Mouse (Mus musculus) cerebellum, adult 11-12 months (tissue): ENCODE results near the gene Ifit2.

ENCODE experiments used
- DNase-seq: peaks from one replicate; pipeline ENCODE4 v3.0.0; 2022

Gene Ifit2

GRCm38 (mm10) chr19:34550534-34551223 is at the start of gene Ifit2:
Ifit2 (plus strand) TSS chr19:34550694.
- peak; percentile 31 for DNase-seq

GRCm38 (mm10) chr19:34500763-34501162 is 49.7 kb upstream of the Ifit2 start:
- DNase-seq: peak; percentile 26

- no peak for DNase-seq
Observed at GRCm38 (mm10) chr19:34505161-34505721, 45.3 kb upstream of the Ifit2 start.

- DNase-seq: no peak
Observed at GRCm38 (mm10) chr19:34510717-34511116, 39.8 kb upstream of the Ifit2 start.

GRCm38 (mm10) chr19:34511528-34511927 is 39.0 kb upstream of the Ifit2 start:
- no peak for DNase-seq

- no peak for DNase-seq
Observed at GRCm38 (mm10) chr19:34515681-34516080, 34.8 kb upstream of the Ifit2 start.

GRCm38 (mm10) chr19:34516346-34516745 is 34.1 kb upstream of the Ifit2 start:
- DNase-seq: no peak

- no peak for DNase-seq
Observed at GRCm38 (mm10) chr19:34517197-34517596, 33.3 kb upstream of the Ifit2 start.

GRCm38 (mm10) chr19:34517812-34518594 is 32.5 kb upstream of the Ifit2 start:
- DNase-seq: no peak

- DNase-seq: no peak
Observed at GRCm38 (mm10) chr19:34518786-34519185, 31.7 kb upstream of the Ifit2 start.

- DNase-seq: no peak
Observed at GRCm38 (mm10) chr19:34519646-34520045, 30.8 kb upstream of the Ifit2 start.

- no peak for DNase-seq
Observed at GRCm38 (mm10) chr19:34520051-34520450, 30.4 kb upstream of the Ifit2 start.

GRCm38 (mm10) chr19:34521361-34521760 is 29.1 kb upstream of the Ifit2 start:
- DNase-seq: no peak

- no peak for DNase-seq
Observed at GRCm38 (mm10) chr19:34521978-34522377, 28.5 kb upstream of the Ifit2 start.

- DNase-seq: no peak
Observed at GRCm38 (mm10) chr19:34523106-34523725, 27.3 kb upstream of the Ifit2 start.

GRCm38 (mm10) chr19:34524646-34525045 is 25.8 kb upstream of the Ifit2 start:
- DNase-seq: no peak

- no peak for DNase-seq
Observed at GRCm38 (mm10) chr19:34526321-34526923, 24.1 kb upstream of the Ifit2 start.

- peak; percentile 97 for DNase-seq
Observed at GRCm38 (mm10) chr19:34526941-34527682, 23.4 kb upstream of the Ifit2 start, which contains the start of gene Lipa. Lipa (minus strand) TSS chr19:34527474.

GRCm38 (mm10) chr19:34532061-34532751 is 18.3 kb upstream of the Ifit2 start:
- DNase-seq: no peak

GRCm38 (mm10) chr19:34539422-34539821 is 11.1 kb upstream of the Ifit2 start:
- no peak for DNase-seq

GRCm38 (mm10) chr19:34546211-34546610 is 4.3 kb upstream of the Ifit2 start:
- DNase-seq: no peak

GRCm38 (mm10) chr19:34547976-34548375 is 2.5 kb upstream of the Ifit2 start:
- DNase-seq: peak; percentile 23
